30 mouse cellular contexts compared by ENCODE assay signal in the genomic region with DNA sequence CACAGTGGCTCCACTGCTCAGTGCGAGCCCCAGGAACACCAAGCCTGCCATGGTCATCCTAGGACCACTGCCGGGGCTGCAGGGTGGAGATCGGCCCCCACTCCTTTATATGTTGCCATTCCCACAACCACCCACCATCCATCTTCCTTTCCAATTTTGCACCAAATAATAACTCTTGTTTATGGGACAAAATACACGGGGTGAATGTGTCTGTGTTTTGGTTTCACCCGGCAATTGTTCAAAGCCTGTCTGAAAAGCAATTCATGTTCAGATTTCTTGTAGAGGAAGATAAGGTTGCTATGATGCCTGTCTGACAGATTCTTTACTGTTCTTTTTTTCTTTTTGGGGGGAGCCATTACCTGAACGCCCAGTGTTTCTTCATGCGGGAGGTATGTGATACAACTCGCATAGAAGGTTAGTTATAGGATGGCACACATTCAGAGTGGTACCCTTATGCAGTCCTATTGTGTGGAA. TPM values are rescaled to one million over a fixed set of nuclear protein-coding genes. Genes with fewer than 3 reads are reported as not detected.
DNase-seq lines count a peak whose midpoint lies in the region; ATAC-seq and TF ChIP-seq lines count a peak whose summit lies in the region.
"Had no signal": no experiment of that assay in that cellular context is flagged by ENCODE, and none has a peak within 500 bp of the region (broad histone marks: within the 10 kb centered on the region; RNA-seq: fewer than 3 reads in every experiment).

A gene (minus strand): TSS at position 51 of the 474 bp plus-strand sequence.

- H3K36me3 ChIP-seq in liver, embryonic 12.5 days = no peaks in the 10 kb centered on the region
- no peaks in the 10 kb centered on the region for H3K36me3 ChIP-seq in liver, postnatal 0 days (replicated peaks; ENCODE audit: insufficient read depth, low read length)
- H3K36me3 ChIP-seq in MEL (ENCODE audit: control insufficient read depth in 1 of 2, insufficient read depth in 2 of 2, low read length in 2 of 2) = peaks cover 0 to 61% of the 10 kb centered on the region in 2 experiments; a peak in 2 of 4 replicates
- H3K36me3 ChIP-seq in liver, embryonic 13.5 days = no peaks in the 10 kb centered on the region
- H3K36me3 ChIP-seq in liver, embryonic 16.5 days (ENCODE audit: control insufficient read depth, insufficient read depth) = no peaks in the 10 kb centered on the region
- H3K36me3 ChIP-seq: forebrain, embryonic 10.5 days; heart, embryonic 15.5 days; hindbrain, embryonic 10.5 days had no signal

- no peak for TF ChIP-seq POLR2A in MEL (IDR thresholded peaks at IDR 0.05; ENCODE audit: control insufficient read depth in 1 of 2, insufficient read depth in 1 of 2, low read depth in 1 of 2, low read length in 2 of 2, poor library complexity in 1 of 2)

- no peaks in the 10 kb centered on the region for H3K9me3 ChIP-seq in liver, embryonic 12.5 days (replicated peaks)
- no peaks in the 10 kb centered on the region for H3K9me3 ChIP-seq in liver, postnatal 0 days (ENCODE audit: low read length)
- no peaks in the 10 kb centered on the region for H3K9me3 ChIP-seq in MEL (replicated peaks; ENCODE audit: insufficient read depth, low read length)
- no peaks in the 10 kb centered on the region for H3K9me3 ChIP-seq in liver, embryonic 13.5 days (replicated peaks)
- H3K9me3 ChIP-seq in liver, embryonic 16.5 days (replicated peaks; ENCODE audit: control insufficient read depth, low read length) = no peaks in the 10 kb centered on the region
- H3K9me3 ChIP-seq: forebrain, embryonic 10.5 days; forebrain, embryonic 13.5 days; heart, embryonic 15.5 days; hindbrain, embryonic 10.5 days had no signal

- intact Hi-C loops in left cerebral cortex, postnatal 4 days (cut with DNase I) = no loop called here

- no peak within 1 kb of the TSS for H3K4me3 ChIP-seq in liver, embryonic 12.5 days
- H3K4me3 ChIP-seq in liver, postnatal 0 days (ENCODE audit: low read depth, low read length) = no peak within 1 kb of the TSS
- peak within 1 kb of the TSS; percentile 10 to 16; a peak in 3 of 4 replicates for H3K4me3 ChIP-seq in MEL (ENCODE audit: control insufficient read depth in 1 of 2, insufficient read depth in 1 of 2, low read depth in 2 of 2, low read length in 2 of 2)
- no peak within 1 kb of the TSS for H3K4me3 ChIP-seq in liver, embryonic 13.5 days (replicated peaks)
- no peak within 1 kb of the TSS for H3K4me3 ChIP-seq in liver, embryonic 16.5 days (ENCODE audit: low read depth, low read length)
- H3K4me3 ChIP-seq: forebrain, embryonic 10.5 days; forebrain, embryonic 13.5 days; heart, adult 2 months; heart, embryonic 15.5 days; hindbrain, embryonic 10.5 days had no signal

- H3K4me1 ChIP-seq in liver, embryonic 12.5 days = peaks cover 80% of the 10 kb centered on the region
- peaks cover 26% of the 10 kb centered on the region for H3K4me1 ChIP-seq in liver, postnatal 0 days (ENCODE audit: insufficient read depth)
- H3K4me1 ChIP-seq in MEL (ENCODE audit: control insufficient read depth in 1 of 2, insufficient read depth in 2 of 2, low read length in 2 of 2) = peaks cover 47 to 73% of the 10 kb centered on the region in 2 experiments
- H3K4me1 ChIP-seq in liver, embryonic 13.5 days (replicated peaks) = peaks cover 80% of the 10 kb centered on the region
- peaks cover 52% of the 10 kb centered on the region for H3K4me1 ChIP-seq in liver, embryonic 16.5 days (ENCODE audit: control insufficient read depth, low read depth, low read length)
- H3K4me1 ChIP-seq: forebrain, embryonic 10.5 days; forebrain, embryonic 13.5 days had no signal

- H3K27me3 ChIP-seq in liver, embryonic 12.5 days (replicated peaks) = peaks cover 14% of the 10 kb centered on the region; the same call in 1 of the 2 replicates
- no peaks in the 10 kb centered on the region for H3K27me3 ChIP-seq in liver, postnatal 0 days (ENCODE audit: insufficient read depth, low read length)
- H3K27me3 ChIP-seq in MEL (ENCODE audit: control insufficient read depth in 1 of 2, insufficient read depth in 2 of 2, low read length in 2 of 2) = no peaks in the 10 kb centered on the region
- H3K27me3 ChIP-seq in liver, embryonic 13.5 days = peaks cover 22% of the 10 kb centered on the region
- no peaks in the 10 kb centered on the region for H3K27me3 ChIP-seq in liver, embryonic 16.5 days (ENCODE audit: control insufficient read depth, insufficient read depth, low read depth, low read length)
- H3K27me3 ChIP-seq: forebrain, embryonic 13.5 days had no signal

- H3K4me2 ChIP-seq in liver, embryonic 12.5 days = peak within 1 kb of the TSS; percentile 43
- no peak within 1 kb of the TSS for H3K4me2 ChIP-seq in liver, postnatal 0 days (ENCODE audit: low read depth, low read length)
- H3K4me2 ChIP-seq in liver, embryonic 13.5 days = peak within 1 kb of the TSS; percentile 33
- peak within 1 kb of the TSS; percentile 23; the same call in 1 of the 2 replicates for H3K4me2 ChIP-seq in liver, embryonic 16.5 days (ENCODE audit: low read depth, low read length)
- H3K4me2 ChIP-seq: forebrain, embryonic 13.5 days; heart, embryonic 11.5 days; heart, embryonic 15.5 days; hindbrain, embryonic 14.5 days had no signal

- WGBS in liver, embryonic 12.5 days (ENCODE audit: insufficient replicate concordance) = 44% methylated on average over 8 of the region's 8 CpGs
- 60% methylated on average over 8 of the region's 8 CpGs for WGBS in liver, postnatal 0 days (ENCODE audit: insufficient replicate concordance)
- WGBS in liver, embryonic 13.5 days (ENCODE audit: insufficient replicate concordance) = 43% methylated on average over 8 of the region's 8 CpGs
- 39% methylated on average over 8 of the region's 8 CpGs for WGBS in liver, embryonic 16.5 days (ENCODE audit: insufficient replicate concordance)

- no peak for TF ChIP-seq CTCF in liver, postnatal 0 days (IDR thresholded peaks at IDR 0.05; ENCODE audit: low read depth)
- no peak for TF ChIP-seq CTCF in MEL (IDR thresholded peaks at IDR 0.05 in 2 of 3, conservative IDR thresholded peaks at IDR 0.05 in 1 of 3; ENCODE audit: control insufficient read depth in 1 of 3, insufficient read depth in 1 of 3, low read depth in 2 of 3, low read length in 3 of 3, poor library complexity in 1 of 3, severe bottlenecking in 1 of 3)

- no peak for ATAC-seq in liver, embryonic 12.5 days
- no peak for ATAC-seq in liver, postnatal 0 days
- no peak for ATAC-seq in liver, embryonic 13.5 days (ENCODE audit: low read depth)
- no peak for ATAC-seq in liver, embryonic 16.5 days (ENCODE audit: low read depth)
- ATAC-seq: CD4-positive, CD25-positive, alpha-beta regulatory T cell, adult 4 months; forebrain, embryonic 13.5 days; forebrain, embryonic 16.5 days; hindbrain, postnatal 0 days; inflammation-experienced regulatory T-cells, adult 6 months had no signal

- TF ChIP-seq EP300 in liver, postnatal 0 days (IDR thresholded peaks at IDR 0.05; ENCODE audit: low read depth) = no peak
- no peak for TF ChIP-seq EP300 in MEL (IDR thresholded peaks at IDR 0.05; ENCODE audit: low read depth in 1 of 2, low read length in 2 of 2)

- H3K79me2 ChIP-seq in MEL (ENCODE audit: control insufficient read depth, insufficient read depth, low read length, poor library complexity) = no peaks in the 10 kb centered on the region

- H3K9ac ChIP-seq in liver, embryonic 12.5 days = peak within 1 kb of the TSS; percentile 28
- H3K9ac ChIP-seq in liver, postnatal 0 days (replicated peaks) = no peak within 1 kb of the TSS
- H3K9ac ChIP-seq in MEL (ENCODE audit: control insufficient read depth, low read depth, low read length, poor library complexity, severe bottlenecking) = peak within 1 kb of the TSS; percentile 32
- no peak within 1 kb of the TSS for H3K9ac ChIP-seq in liver, embryonic 13.5 days
- no peak within 1 kb of the TSS for H3K9ac ChIP-seq in liver, embryonic 16.5 days (ENCODE audit: low read depth, low read length)
- H3K9ac ChIP-seq: forebrain, embryonic 13.5 days; heart, embryonic 15.5 days; hindbrain, embryonic 14.5 days had no signal

- TF ChIP-seq RAD21 in MEL (IDR thresholded peaks at IDR 0.05; ENCODE audit: low read depth, low read length) = no peak

- H3K27ac ChIP-seq in liver, embryonic 12.5 days = peak within 1 kb of the TSS; percentile 76
- H3K27ac ChIP-seq in liver, postnatal 0 days (ENCODE audit: low read depth) = no peak within 1 kb of the TSS
- H3K27ac ChIP-seq in MEL (ENCODE audit: control insufficient read depth, low read depth, low read length) = peak within 1 kb of the TSS; percentile 88
- H3K27ac ChIP-seq in liver, embryonic 13.5 days = peak within 1 kb of the TSS; percentile 74
- H3K27ac ChIP-seq in liver, embryonic 16.5 days (ENCODE audit: low read length) = peak within 1 kb of the TSS; percentile 54
- H3K27ac ChIP-seq: forebrain, embryonic 10.5 days; forebrain, embryonic 13.5 days; heart, adult 2 months; heart, embryonic 15.5 days; hindbrain, embryonic 10.5 days; hindbrain, embryonic 14.5 days; hindbrain, postnatal 0 days had no signal

- DNase-seq in liver, postnatal 0 days = no peak
- DNase-seq in MEL (ENCODE audit: low read depth, low spot score) = no peak
- no peak for DNase-seq in liver, embryonic 13.5 days
- DNase-seq in left cerebral cortex, postnatal 4 days = no peak
- DNase-seq in adrenal gland, postnatal 4 days (ENCODE audit: low spot score in 2 of 2) = no peak
- DNase-seq: adrenal gland, adult 2 months; adrenal gland, postnatal 14 days; cerebellum, adult 18-20 months; cerebellum, adult 9-10 months; cerebellum, postnatal 14 days; gastrocnemius, postnatal 10 days; gastrocnemius, postnatal 36 days; heart, adult 2 months; heart, postnatal 10 days; heart, postnatal 36 days had no signal

TF ChIP-seq in MEL, 35 proteins besides CTCF, POLR2A, EP300 and RAD21 (continues in another document):
- no peak for TF ChIP-seq POLR2AphosphoS5 (IDR thresholded peaks at IDR 0.05; ENCODE audit: borderline replicate concordance, low read depth, low read length)
- 0 out of 2 replicates have a peak, but pooled peaks have one; percentile 9 for TF ChIP-seq ZNF384 (IDR thresholded peaks at IDR 0.05; ENCODE audit: low read depth, low read length)
- TF ChIP-seq MXI1 (IDR thresholded peaks at IDR 0.05; ENCODE audit: low read depth, low read length) = no peak; the same call in 1 of the 2 replicates
- TF ChIP-seq TCF12 (IDR thresholded peaks at IDR 0.05; ENCODE audit: low read depth, low read length) = no peak
- no peak for TF ChIP-seq JUND (IDR thresholded peaks at IDR 0.05; ENCODE audit: low read depth, low read length)
- no peak for TF ChIP-seq ZKSCAN1 (IDR thresholded peaks at IDR 0.05; ENCODE audit: low read depth, low read length)

RNA-seq across cellular contexts. Expression of the gene that starts here (rescaled TPM):
- 0.01 and 0.02 TPM in 2 replicates for polyA plus RNA-seq in liver, embryonic 12.5 days (2016; fragmentation: Nextera tagmentation; extraction: Ambion mirVana)
- 0.06 TPM in 1 of 2 replicates, not detected in the other for polyA plus RNA-seq in liver, postnatal 0 days (2015; fragmentation: Nextera tagmentation; extraction: Ambion mirVana)
- 0.92 and 1.5 TPM in 2 replicates for total RNA-seq in MEL (2012; rRNA removed)
- polyA plus RNA-seq in MEL (2012; ENCODE audit: insufficient read depth in 1 of 2, insufficient read length in 2 of 2, low read depth in 1 of 2, low replicate concordance in 2 of 2, missing spikeins in 1 of 2) = under 1 TPM in 1 of 2 experiments, not detected in 1; 0.86 TPM
- polyA plus RNA-seq in liver, embryonic 13.5 days (2015; fragmentation: Nextera tagmentation; extraction: Ambion mirVana) = 0.03 TPM in 1 of 2 replicates, not detected in the other
- not detected in 2 replicates for polyA plus RNA-seq in liver, embryonic 16.5 days (2015; fragmentation: Nextera tagmentation; extraction: Ambion mirVana)
- not detected for total RNA-seq in left cerebral cortex, postnatal 4 days (2021)
- total RNA-seq in adrenal gland, postnatal 4 days (2021) = 1 to 10 TPM; 1.5 to 3.1 TPM
- total RNA-seq: granulocyte monocyte progenitor cell, adult 5-6 weeks; heart, adult 2 months had no signal
- polyA plus RNA-seq: C2C12; CD4-positive, CD25-positive, alpha-beta regulatory T cell, adult 4 months; embryonic facial prominence, embryonic 11.5 days; forebrain, embryonic 10.5 days; forebrain, embryonic 13.5 days; forebrain, embryonic 16.5 days; heart, adult 2 months; hindbrain, embryonic 10.5 days had no signal

Comparison
In these comparisons a context has a peak if more than half of its experiments do, and no peak if none do; other contexts are left out.
1. H3K9ac ChIP-seq: peak in liver, embryonic 12.5 days (single experiment) and MEL (single experiment); none in liver, postnatal 0 days (single experiment), liver, embryonic 13.5 days (single experiment) and liver, embryonic 16.5 days (single experiment).
2. H3K4me3 ChIP-seq: peak in MEL (2 of 2); none in liver, embryonic 12.5 days (single experiment), liver, postnatal 0 days (single experiment), liver, embryonic 13.5 days (single experiment) and liver, embryonic 16.5 days (single experiment).